Mouse (Mus musculus): ENCODE data around the gene Reln. TPM values are rescaled to one million over a fixed set of nuclear protein-coding genes. Genes with fewer than 3 reads are reported as not detected.

Reln gene
- total RNA-seq, 2 experiments from 2014 or later, result 1.2 to 2.5 TPM

GRCm38 (mm10) chr5:22307853-22308252 is 36.6 kb downstream of the Reln start:
- DNase-seq, result no peak

- DNase-seq, result no peak
Measured at GRCm38 (mm10) chr5:22307072-22307471, 37.4 kb downstream of the Reln start.

GRCm38 (mm10) chr5:22303709-22304108 is 40.8 kb downstream of the Reln start:
- no peak for DNase-seq

DNA sequence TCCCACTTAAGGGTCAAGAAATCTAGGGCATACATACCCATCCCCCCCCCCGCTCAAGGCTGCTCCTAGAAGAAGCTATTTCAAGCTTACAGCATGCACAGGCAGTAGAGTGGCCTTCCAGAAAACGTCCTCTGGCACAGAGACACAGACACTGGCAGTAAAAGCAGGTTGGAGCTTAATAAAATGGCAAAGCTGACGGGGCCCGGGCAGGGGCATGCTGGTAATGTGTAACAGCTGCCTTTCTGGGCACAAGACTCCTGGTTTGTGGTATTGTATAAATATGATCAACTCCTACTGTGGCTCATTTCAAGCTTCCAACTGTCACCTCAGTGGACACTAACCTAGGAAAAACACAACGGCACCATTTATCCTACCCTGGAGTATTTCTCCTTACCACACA is 42.2 kb downstream of the Reln start:
- DNase-seq, result no peak

DNA sequence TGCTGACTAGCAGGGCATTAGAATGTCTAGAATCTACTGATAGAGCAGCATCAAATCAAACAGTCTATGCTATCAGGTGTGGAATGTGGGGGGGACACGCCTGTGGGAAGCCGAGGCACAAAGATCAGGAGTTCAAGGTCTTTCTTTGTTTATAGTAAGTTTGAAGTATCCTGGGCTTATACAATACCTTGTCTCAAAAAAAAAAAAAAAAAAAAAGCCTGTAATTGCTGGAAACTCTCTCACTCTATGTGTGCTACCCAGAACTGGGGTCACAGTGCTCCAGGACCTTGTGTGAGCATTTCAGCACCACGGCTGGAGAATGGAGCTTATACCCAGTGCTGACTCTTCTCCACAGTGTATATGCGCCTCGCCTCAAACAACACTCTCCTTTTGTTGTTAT is 43.7 kb downstream of the Reln start:
- DNase-seq, result no peak

- DNase-seq, result no peak
Measured at GRCm38 (mm10) chr5:22300046-22300445, 44.5 kb downstream of the Reln start.

- DNase-seq, result no peak
Measured at GRCm38 (mm10) chr5:22295161-22295560, 49.3 kb downstream of the Reln start.

GRCm38 (mm10) chr5:22291409-22291808 is 53.1 kb downstream of the Reln start:
- no peak for DNase-seq

DNA sequence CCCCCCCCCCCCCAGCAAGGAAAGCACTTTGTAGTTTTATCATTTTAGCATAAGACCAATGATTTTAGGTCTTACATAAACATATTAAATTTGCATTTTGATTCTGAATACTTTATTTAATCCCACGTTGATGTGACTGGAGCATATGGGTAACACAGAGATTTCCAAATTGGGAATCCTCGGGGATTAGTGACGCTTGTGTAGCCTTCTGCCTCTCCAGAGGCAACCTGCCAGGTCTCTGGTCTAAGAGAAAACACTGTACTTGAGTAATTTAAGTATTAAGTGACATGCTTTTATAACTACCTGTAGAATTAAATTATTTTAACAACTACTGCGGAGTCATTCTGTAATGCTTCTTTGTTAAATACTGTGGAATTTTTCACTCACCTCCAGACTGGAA is 59.1 kb downstream of the Reln start:
- DNase-seq, result no peak

DNA sequence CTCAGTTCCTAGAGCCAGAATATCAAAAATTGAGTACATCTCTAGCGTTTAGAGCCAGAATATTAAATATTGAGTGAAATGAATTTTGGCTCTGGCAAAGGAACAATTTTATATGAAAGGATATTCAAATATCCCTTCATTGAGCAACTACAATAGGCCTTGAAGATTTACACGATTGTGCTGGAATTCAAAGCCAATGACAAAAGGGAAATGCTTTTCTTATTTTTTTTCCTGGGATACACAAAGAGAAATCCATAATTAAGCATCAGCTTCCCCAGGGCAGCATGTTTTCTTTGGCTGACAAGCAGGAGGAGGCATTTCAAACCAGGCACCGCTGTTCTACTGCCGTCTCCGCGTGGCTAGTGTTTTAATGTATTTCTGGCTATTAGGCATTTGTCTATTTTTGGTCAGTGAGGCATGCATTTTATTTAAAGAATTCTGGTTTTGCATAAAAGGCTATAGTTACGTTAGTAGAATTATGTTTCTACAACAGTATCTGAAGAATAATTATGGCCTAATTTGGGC is 62.3 kb downstream of the Reln start:
- no peak for DNase-seq

- DNase-seq, result no peak
Measured at GRCm38 (mm10) chr5:22280534-22281164, 63.9 kb downstream of the Reln start.

DNA sequence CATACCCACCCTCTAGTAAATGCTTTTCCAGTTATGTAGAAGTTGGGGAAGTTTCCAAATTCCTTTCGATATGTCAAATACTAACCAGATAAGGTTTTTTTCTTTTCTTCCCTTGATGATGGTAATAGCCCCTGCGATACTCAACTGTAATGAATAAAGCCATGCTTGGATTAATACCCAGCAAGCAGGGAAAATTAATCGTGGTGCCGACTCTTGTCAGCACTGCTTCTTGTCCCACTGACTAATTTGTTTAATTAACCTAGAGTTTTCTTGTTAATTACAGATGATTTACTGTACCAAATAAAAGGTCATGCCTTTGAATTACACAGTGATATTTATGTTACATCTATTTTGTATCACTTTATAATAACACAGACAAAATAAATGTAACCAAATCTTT is 65.3 kb downstream of the Reln start:
- DNase-seq, result no peak

DNA sequence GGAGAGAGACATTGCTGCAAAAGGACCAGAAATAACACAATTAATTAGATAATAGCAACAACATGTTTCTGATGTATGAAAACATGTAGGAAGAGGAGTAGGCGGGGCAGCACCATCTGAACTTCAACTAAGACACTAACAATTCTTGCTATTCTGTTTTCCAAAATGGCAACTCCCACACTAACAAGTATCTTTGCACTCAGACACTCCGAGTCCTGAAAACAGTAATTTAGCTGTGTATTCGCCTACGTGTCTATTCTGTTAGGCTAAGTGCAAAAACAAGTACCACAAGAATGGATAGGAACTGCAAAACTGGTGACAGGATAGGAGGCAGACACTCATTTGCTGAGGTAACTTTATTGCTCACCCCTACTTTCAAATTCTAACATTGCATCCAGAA is 70.4 kb downstream of the Reln start:
- no peak for DNase-seq

DNA sequence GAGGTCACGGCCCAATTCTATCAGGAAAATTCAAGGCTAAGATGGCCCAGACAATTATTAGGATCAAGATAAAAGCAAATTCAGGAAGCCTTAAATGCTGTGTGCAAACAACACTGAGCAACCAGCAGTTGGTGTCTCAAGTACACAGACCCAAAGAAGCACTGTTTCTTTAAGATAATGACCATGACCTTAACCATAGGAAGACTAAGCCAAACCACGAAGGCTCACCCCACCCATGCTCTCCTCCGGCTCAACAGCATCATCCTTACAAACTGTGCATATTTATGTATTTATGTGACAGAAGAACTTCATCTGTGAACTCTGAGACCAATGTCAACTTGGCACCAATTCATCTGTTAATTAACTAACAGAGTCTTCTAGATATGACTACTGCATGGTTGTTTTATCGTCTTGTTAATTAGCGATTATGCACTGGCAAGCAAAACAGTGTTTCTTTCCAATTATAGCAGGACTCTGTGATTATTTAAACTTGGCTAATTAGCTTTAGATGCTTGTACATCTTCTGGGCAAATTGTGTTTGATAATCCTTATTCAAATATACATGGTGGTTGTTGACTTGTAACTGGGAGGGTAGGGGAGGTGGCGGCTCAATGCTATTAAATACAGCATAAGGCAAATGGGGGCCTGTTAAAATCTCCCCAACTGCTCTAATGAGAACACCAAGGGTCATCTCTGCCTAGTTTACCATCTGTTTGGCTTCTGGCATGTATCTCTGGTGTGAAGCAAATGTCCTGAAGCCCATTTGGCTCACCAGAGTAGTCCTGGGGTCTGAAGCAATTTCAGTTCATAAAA is 77.8 kb downstream of the Reln start:
- no peak for DNase-seq

GRCm38 (mm10) chr5:22262351-22262765 is 82.1 kb downstream of the Reln start:
- DNase-seq, result no peak

DNA sequence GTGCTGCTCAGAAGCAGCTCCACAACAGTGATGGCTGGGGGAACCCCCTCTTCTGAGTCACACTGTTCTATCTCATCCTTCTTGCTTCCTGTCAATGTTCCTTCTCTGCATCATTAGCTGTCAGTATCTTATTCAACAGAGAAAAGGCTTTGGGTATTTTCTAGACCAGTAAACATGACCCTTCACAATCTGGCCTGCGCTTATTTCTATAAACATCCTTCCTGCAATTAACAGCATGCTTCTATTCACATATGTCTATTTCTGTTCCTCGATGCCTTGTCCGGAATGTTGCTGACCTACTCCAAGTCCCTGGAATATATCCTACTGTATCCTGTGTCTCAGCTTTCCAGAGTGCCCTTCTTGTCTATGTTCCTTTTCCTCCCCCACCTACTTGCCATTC is 89.2 kb downstream of the Reln start:
- no peak for DNase-seq

DNA sequence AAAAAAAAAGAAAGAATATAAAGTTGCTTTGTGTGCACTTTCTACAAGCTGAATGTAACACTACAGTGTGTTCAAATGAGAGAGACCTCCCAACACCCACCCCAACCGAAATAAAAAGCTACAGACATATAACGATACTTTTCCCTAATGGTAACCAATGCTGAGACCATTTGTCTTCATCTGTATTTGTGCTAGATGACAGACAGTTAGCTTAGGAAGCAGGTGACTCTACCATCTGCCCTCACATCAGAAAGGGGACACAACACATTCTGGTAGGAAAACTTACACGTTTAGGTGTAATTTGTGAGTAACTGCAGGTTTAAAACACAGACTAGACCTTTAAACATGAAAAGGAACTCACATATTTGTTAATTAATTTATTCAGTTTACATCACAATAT is 90.6 kb downstream of the Reln start:
- no peak for DNase-seq

DNA sequence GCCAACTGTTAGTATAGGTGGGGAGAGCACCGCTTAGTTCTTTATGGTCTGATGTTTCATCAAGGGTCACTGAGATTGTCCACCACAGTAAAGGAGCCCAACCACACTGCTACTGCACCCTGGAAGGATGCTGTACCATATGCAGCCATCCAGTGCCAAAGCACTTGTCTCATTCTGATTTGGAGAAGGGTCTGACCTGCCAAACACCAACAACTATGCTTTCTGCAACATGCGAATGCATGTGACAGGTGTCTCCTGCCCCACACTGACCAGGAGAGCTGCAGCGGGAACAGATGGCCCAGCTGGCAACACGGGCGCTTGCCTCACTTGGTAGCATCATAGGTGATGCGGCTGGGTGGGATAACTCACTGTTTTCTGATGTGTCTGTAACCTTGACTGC is 91.2 kb downstream of the Reln start:
- DNase-seq, result no peak

GRCm38 (mm10) chr5:22247850-22248249 is 96.7 kb downstream of the Reln start:
- DNase-seq, result no peak

DNA sequence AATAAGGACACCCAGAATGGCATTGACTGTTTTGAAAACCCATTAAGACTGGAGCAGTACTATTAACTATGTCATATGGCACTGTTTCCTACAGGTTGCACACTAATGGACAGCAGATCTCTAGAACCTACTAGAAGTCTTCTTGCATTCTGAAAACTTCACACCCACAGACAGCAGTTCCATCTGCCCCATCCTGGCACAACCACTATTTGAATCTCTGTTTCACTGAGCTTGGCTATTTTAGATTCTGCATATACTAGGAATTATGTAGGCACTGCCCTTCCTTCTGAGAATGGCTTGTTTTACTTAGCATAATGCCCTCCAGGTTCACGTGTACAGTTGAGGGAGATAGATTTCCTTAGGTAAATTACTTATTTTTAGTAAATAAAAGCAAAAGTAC is 99.4 kb downstream of the Reln start:
- no peak for DNase-seq

DNA sequence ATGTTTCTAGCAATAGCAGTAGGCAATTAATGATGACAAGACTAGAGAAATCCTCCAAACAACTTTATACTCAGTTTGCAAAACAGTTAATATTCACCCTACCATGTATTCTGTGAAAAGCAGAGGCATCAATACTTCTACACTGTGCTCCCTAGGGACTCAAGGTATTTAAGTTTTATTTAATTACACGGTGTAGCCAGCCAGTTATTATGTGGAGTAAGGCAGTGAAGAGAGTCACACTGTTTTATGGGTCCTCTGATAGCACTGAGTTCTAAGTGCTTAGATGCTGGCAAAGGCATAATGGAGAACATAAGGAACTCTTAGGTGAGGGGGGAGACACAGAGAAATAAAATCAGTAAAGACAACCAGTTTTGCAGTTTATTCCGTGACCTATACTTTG is 101.0 kb downstream of the Reln start:
- no peak for DNase-seq

- DNase-seq, result no peak
Measured at GRCm38 (mm10) chr5:22241560-22241959, 102.9 kb downstream of the Reln start.

DNA sequence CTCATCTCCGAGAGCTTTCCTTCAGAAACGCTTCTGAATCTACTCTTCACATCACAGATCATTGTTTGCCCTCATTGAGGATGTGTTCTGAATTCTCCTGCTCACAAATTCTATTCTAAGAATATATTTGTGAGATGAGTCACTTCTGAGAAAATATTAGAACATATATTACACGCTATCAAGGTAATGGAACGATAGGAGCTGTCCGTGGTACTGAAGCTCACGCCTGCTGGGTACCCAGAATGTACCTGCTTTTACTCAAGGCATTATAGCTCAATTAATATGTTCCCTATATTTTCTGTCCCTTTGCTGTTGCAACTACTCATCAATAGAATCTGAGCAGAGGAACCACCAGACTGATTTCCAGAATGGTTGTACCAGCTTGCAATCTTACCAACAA is 107.7 kb downstream of the Reln start:
- DNase-seq, result peak; percentile 49 to 54

DNA sequence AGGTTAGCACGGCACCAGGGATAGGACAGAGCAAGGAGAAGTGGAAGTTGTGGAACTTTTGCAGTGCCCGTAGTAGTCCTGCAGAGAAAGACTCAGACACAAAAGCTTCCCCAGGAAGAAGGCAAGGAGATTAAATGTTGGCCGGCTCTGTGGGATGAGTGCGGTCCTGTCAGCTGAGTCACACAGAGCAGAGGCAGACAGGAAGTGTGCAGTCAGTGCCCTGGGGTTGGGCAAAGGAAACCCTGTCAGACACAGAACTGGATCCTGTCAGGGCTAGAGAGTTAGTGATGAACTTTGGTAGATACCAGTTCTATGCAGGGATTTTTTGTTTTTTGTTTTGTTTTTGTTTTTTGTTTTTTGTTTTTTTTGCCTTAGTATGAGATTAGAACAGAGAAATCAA is 120.0 kb downstream of the Reln start:
- no peak for DNase-seq
